In genomic region chr5:139351134-139351533, GRCm38 (mm10) we compare ENCODE assay signal across 8 mouse cellular contexts. TPM values are rescaled to one million over a fixed set of nuclear protein-coding genes. Genes with fewer than 3 reads are reported as not detected.
A peak's percentile ranks its signal among the peaks of the same experiment; 100 is the strongest.
DNase-seq lines count a peak whose midpoint lies in the region; ATAC-seq lines count a peak whose summit lies in the region.

Gene Cox19, minus strand, starts transcription at chr5:139351418.

- peaks cover 17% of the 10 kb centered on the region for H3K4me1 ChIP-seq in intestine, embryonic 14.5 days (replicated peaks; ENCODE audit: control insufficient read depth, insufficient read depth, low read length)

- no peak for DNase-seq in frontal cortex, adult 2 months (ENCODE audit: extremely low spot score in 1 of 2, low spot score in 1 of 2)
- no peak for DNase-seq in frontal cortex, postnatal 36 days (ENCODE audit: low spot score in 2 of 2)
- no peak for DNase-seq in adrenal gland, adult 2 months
- no peak for DNase-seq in gastrocnemius, postnatal 10 days
- no peak for DNase-seq in intestine, embryonic 14.5 days (ENCODE audit: low spot score)
- DNase-seq in cerebellum, postnatal 36 days = no peak
- no peak for DNase-seq in natural killer cell, adult 2 months (ENCODE audit: low spot score in 2 of 2)

- peak within 1 kb of the TSS; percentile 70 for H3K27ac ChIP-seq in intestine, embryonic 14.5 days (ENCODE audit: low read depth)

- H3K4me3 ChIP-seq in intestine, embryonic 14.5 days (ENCODE audit: low read depth, low read length) = no peak within 1 kb of the TSS

- peak within 1 kb of the TSS; percentile 25; the same call in 1 of the 2 replicates for H3K4me2 ChIP-seq in intestine, embryonic 14.5 days (ENCODE audit: low read length)

- WGBS in intestine, embryonic 14.5 days = 50% methylated on average over 5 of the region's 5 CpGs

- no peak for ATAC-seq in intestine, embryonic 14.5 days (replicated peaks; ENCODE audit: low FRiP score, low TSS enrichment, low read depth)
- ATAC-seq in megakaryocyte progenitor cell, adult 5-6 weeks (replicated peaks; ENCODE audit: poor library complexity) = peak; percentile 43

- H3K9ac ChIP-seq in intestine, embryonic 14.5 days (ENCODE audit: low read length) = no peak within 1 kb of the TSS

- H3K36me3 ChIP-seq in intestine, embryonic 14.5 days (ENCODE audit: control insufficient read depth, insufficient read depth, low read length) = no peaks in the 10 kb centered on the region

- H3K9me3 ChIP-seq in intestine, embryonic 14.5 days (ENCODE audit: control insufficient read depth, low read length) = no peaks in the 10 kb centered on the region

- no peaks in the 10 kb centered on the region for H3K27me3 ChIP-seq in intestine, embryonic 14.5 days (replicated peaks; ENCODE audit: control insufficient read depth, insufficient read depth, low read length)

RNA-seq across cellular contexts. Expression of gene Cox19, which starts in this region (rescaled TPM):
- polyA plus RNA-seq in frontal cortex, adult 2 months (2012; rRNA removed) = 93.5 and 97.3 TPM in 2 replicates
- 10 to 100 TPM; 81.2 to 85.7 TPM for total RNA-seq in adrenal gland, adult 2 months (2021)
- 97.6 and 107 TPM in 2 replicates for polyA plus RNA-seq in adrenal gland, adult 2 months (2012; rRNA removed)
- total RNA-seq in gastrocnemius, postnatal 10 days (2021) = 10 to 100 TPM; 72.0 to 76.4 TPM
- polyA plus RNA-seq in intestine, embryonic 14.5 days (2014; fragmentation: Nextera tagmentation; extraction: Ambion mirVana) = 149 and 150 TPM in 2 replicates
- total RNA-seq in megakaryocyte progenitor cell, adult 5-6 weeks (2015) = 30.3 and 32.1 TPM in 2 replicates
- 27.1 and 29.3 TPM in 2 replicates for total RNA-seq in megakaryocyte progenitor cell, adult 5-6 weeks (2017)
